Mouse (Mus musculus) hematopoietic multipotent progenitor cell, adult 10-12 weeks (in vitro differentiated cells): Measurements from ENCODE around the gene Slc22a14. TPM values are rescaled to one million over a fixed set of nuclear protein-coding genes. Genes with fewer than 3 reads are reported as not detected.

Experiments used
- polyA plus RNA-seq: library from polyadenylated mRNA; stranded (reverse); fragments of >175 nt; gene quantifications from 2 replicates; pipeline ENCODE4 v1.2.3, GENCODE M21; 2012; ENCODE audit warnings: low replicate concordance

The Slc22a14 gene
- not detected in 2 replicates for polyA plus RNA-seq

GRCm38 (mm10) chr9:119365284-119365683 lies at the start of gene Slc22a14:
Gene Slc22a14 (minus strand): TSS chr9:119365553.

GRCm38 (mm10) chr9:119401801-119402214 lies 36.5 kb upstream of the Slc22a14 start, which contains the start of gene Acvr2b:
Gene Acvr2b (plus strand): TSS chr9:119402118.

GRCm38 (mm10) chr9:119357331-119358057 lies 7.9 kb downstream of the Slc22a14 start, which contains the start of gene Xylb:
Gene Xylb (plus strand): TSS chr9:119357381.

GRCm38 (mm10) chr9:119340909-119341816 lies 24.2 kb downstream of the Slc22a14 start, which contains the start of gene Myd88:
Gene Myd88 (minus strand): TSS chr9:119341411.

GRCm38 (mm10) chr9:119339558-119340211 lies 25.7 kb downstream of the Slc22a14 start, which contains the start of gene Acaa1a:
Gene Acaa1a (plus strand): TSS chr9:119339676.

GRCm38 (mm10) chr9:119322289-119323259 lies 42.8 kb downstream of the Slc22a14 start, which contains the start of gene Oxsr1:
Gene Oxsr1 (minus strand): TSS chr9:119322427.

GRCm38 (mm10) chr9:119208998-119209397 lies 156.4 kb downstream of the Slc22a14 start, which contains the start of gene Slc22a13:
Gene Slc22a13 (minus strand): TSS chr9:119209098.

GRCm38 (mm10) chr9:119158861-119159260 lies 206.5 kb downstream of the Slc22a14 start, which contains the start of gene Gm47289:
Gene Gm47289 (plus strand): TSS chr9:119159161.

GRCm38 (mm10) chr9:119156278-119157201 lies 208.8 kb downstream of the Slc22a14 start, which contains the start of gene Acaa1b:
Gene Acaa1b (minus strand): TSS chr9:119157093.

Other genes starting within 250 kb of the Slc22a14 start
- gene Acaa1b, start 208.5 kb downstream of the Slc22a14 start, polyA plus RNA-seq, result 2.1 TPM in 2 replicates
- not detected in 2 replicates for gene Gm47289, start 206.4 kb downstream of the Slc22a14 start, polyA plus RNA-seq
- gene Slc22a13, start 156.5 kb downstream of the Slc22a14 start, polyA plus RNA-seq, result 0.16 and 0.78 TPM in 2 replicates
- 8.9 and 18.4 TPM in 2 replicates for gene Oxsr1, start 43.1 kb downstream of the Slc22a14 start, polyA plus RNA-seq
- 46.5 and 124 TPM in 2 replicates for gene Acaa1a, start 25.9 kb downstream of the Slc22a14 start, polyA plus RNA-seq
- gene Myd88, start 24.1 kb downstream of the Slc22a14 start, polyA plus RNA-seq, result 33.9 and 77.1 TPM in 2 replicates
- gene Xylb, start 8.2 kb downstream of the Slc22a14 start, polyA plus RNA-seq, result 0.54 and 0.95 TPM in 2 replicates
- 1.3 and 2.5 TPM in 2 replicates for gene Acvr2b, start 36.6 kb upstream of the Slc22a14 start, polyA plus RNA-seq
- 1.5 and 1.9 TPM in 2 replicates for gene Exog, start 79.4 kb upstream of the Slc22a14 start, polyA plus RNA-seq
- 0.04 TPM in 2 replicates for gene Scn5a, start 213.5 kb upstream of the Slc22a14 start, polyA plus RNA-seq